Mouse (Mus musculus): ENCODE measurements around the gene Apaf1. TPM values are rescaled to one million over a fixed set of nuclear protein-coding genes. Genes with fewer than 3 reads are reported as not detected.

Apaf1 gene
- polyA plus RNA-seq, 1 experiment from 2014 or later: 29.1 TPM

- 91% methylated on average over 6 of the region's 6 CpGs for WGBS
- Histone ChIP-seq H3K4me2 (ENCODE audit: low read depth, severe bottlenecking) (no peak overlapping the region), H3K27me3 (ENCODE audit: control insufficient read depth, insufficient read depth, low read length) (no peaks in the 10 kb centered on the region), H3K9me3 (ENCODE audit: control insufficient read depth, low read length) (no peaks in the 10 kb centered on the region), H3K4me3 (ENCODE audit: low read depth, low read length) (no peak overlapping the region), H3K4me1 (ENCODE audit: control insufficient read depth, insufficient read depth, low read length) (no peaks in the 10 kb centered on the region), H3K27ac (replicated peaks; ENCODE audit: low read depth, low read length) (no peak overlapping the region), H3K36me3 (ENCODE audit: control insufficient read depth, insufficient read depth, low read length) (0 out of 2 replicates have a peak, but pooled peaks cover 2% of the 10 kb centered on the region), H3K9ac (ENCODE audit: low read length) (no peak overlapping the region)
- no peak for DNase-seq (ENCODE audit: low spot score)
- ATAC-seq (ENCODE audit: insufficient number of reproducible peaks, low FRiP score, low TSS enrichment, low read depth): no peak
Observed at GRCm38 (mm10) chr10:90990340-90990739, 92.2 kb downstream of the Apaf1 start.

GRCm38 (mm10) chr10:90983046-90983445 is 99.5 kb downstream of the Apaf1 start:
- no peak for ATAC-seq (ENCODE audit: insufficient number of reproducible peaks, low FRiP score, low TSS enrichment, low read depth)
- WGBS: 90% methylated on average over 8 of the region's 8 CpGs
- H3K9me3 ChIP-seq (ENCODE audit: control insufficient read depth, low read length): no peaks in the 10 kb centered on the region
- 0 out of 2 replicates have a peak, but pooled peaks cover 2% of the 10 kb centered on the region for H3K36me3 ChIP-seq (ENCODE audit: control insufficient read depth, insufficient read depth, low read length)
- H3K27me3 ChIP-seq (ENCODE audit: control insufficient read depth, insufficient read depth, low read length): no peaks in the 10 kb centered on the region
- H3K4me3 ChIP-seq (ENCODE audit: low read depth, low read length): no peak overlapping the region
- H3K4me2 ChIP-seq (ENCODE audit: low read depth, severe bottlenecking): no peak overlapping the region
- H3K4me1 ChIP-seq (ENCODE audit: control insufficient read depth, insufficient read depth, low read length): no peaks in the 10 kb centered on the region
- no peak for DNase-seq (ENCODE audit: low spot score)
- H3K9ac ChIP-seq (ENCODE audit: low read length): no peak overlapping the region
- H3K27ac ChIP-seq (replicated peaks; ENCODE audit: low read depth, low read length): no peak overlapping the region

GRCm38 (mm10) chr10:90981811-90982210 is 100.8 kb downstream of the Apaf1 start:
- Histone ChIP-seq H3K9ac (ENCODE audit: low read length) (no peak overlapping the region), H3K4me2 (ENCODE audit: low read depth, severe bottlenecking) (no peak overlapping the region), H3K36me3 (ENCODE audit: control insufficient read depth, insufficient read depth, low read length) (0 out of 2 replicates have a peak, but pooled peaks cover 2% of the 10 kb centered on the region), H3K4me3 (ENCODE audit: low read depth, low read length) (no peak overlapping the region), H3K9me3 (ENCODE audit: control insufficient read depth, low read length) (no peaks in the 10 kb centered on the region), H3K27ac (replicated peaks; ENCODE audit: low read depth, low read length) (no peak overlapping the region), H3K27me3 (ENCODE audit: control insufficient read depth, insufficient read depth, low read length) (no peaks in the 10 kb centered on the region), H3K4me1 (ENCODE audit: control insufficient read depth, insufficient read depth, low read length) (no peaks in the 10 kb centered on the region)
- DNase-seq (ENCODE audit: low spot score) (no peak), ATAC-seq (ENCODE audit: insufficient number of reproducible peaks, low FRiP score, low TSS enrichment, low read depth) (no peak)
- WGBS: 90% methylated on average over 4 of the region's 4 CpGs

GRCm38 (mm10) chr10:90974491-90974890 is 108.1 kb downstream of the Apaf1 start:
- ATAC-seq (ENCODE audit: insufficient number of reproducible peaks, low FRiP score, low TSS enrichment, low read depth): no peak

GRCm38 (mm10) chr10:90974084-90974483 is 108.5 kb downstream of the Apaf1 start:
- ATAC-seq (ENCODE audit: insufficient number of reproducible peaks, low FRiP score, low TSS enrichment, low read depth) (no peak), DNase-seq (ENCODE audit: low spot score) (no peak)
- Histone ChIP-seq H3K4me3 (ENCODE audit: low read depth, low read length) (no peak overlapping the region), H3K36me3 (ENCODE audit: control insufficient read depth, insufficient read depth, low read length) (no peaks in the 10 kb centered on the region), H3K4me1 (ENCODE audit: control insufficient read depth, insufficient read depth, low read length) (0 out of 2 replicates have a peak, but pooled peaks cover 2% of the 10 kb centered on the region), H3K27ac (replicated peaks; ENCODE audit: low read depth, low read length) (no peak overlapping the region), H3K27me3 (ENCODE audit: control insufficient read depth, insufficient read depth, low read length) (peaks cover 7% of the 10 kb centered on the region; the same call in 1 of the 2 replicates), H3K4me2 (ENCODE audit: low read depth, severe bottlenecking) (no peak overlapping the region), H3K9me3 (ENCODE audit: control insufficient read depth, low read length) (no peaks in the 10 kb centered on the region), H3K9ac (ENCODE audit: low read length) (no peak overlapping the region)
- WGBS: 74% methylated on average over 2 of the region's 2 CpGs

More at GRCm38 (mm10) chr10:90974491-90974890, 108.1 kb downstream of the Apaf1 start:
- Histone ChIP-seq H3K9ac (ENCODE audit: low read length) (no peak overlapping the region), H3K9me3 (ENCODE audit: control insufficient read depth, low read length) (no peaks in the 10 kb centered on the region), H3K27me3 (ENCODE audit: control insufficient read depth, insufficient read depth, low read length) (peaks cover 3% of the 10 kb centered on the region; the same call in 1 of the 2 replicates), H3K36me3 (ENCODE audit: control insufficient read depth, insufficient read depth, low read length) (no peaks in the 10 kb centered on the region), H3K4me1 (ENCODE audit: control insufficient read depth, insufficient read depth, low read length) (0 out of 2 replicates have a peak, but pooled peaks cover under 1% of the 10 kb centered on the region), H3K4me3 (ENCODE audit: low read depth, low read length) (no peak overlapping the region), H3K4me2 (ENCODE audit: low read depth, severe bottlenecking) (no peak overlapping the region), H3K27ac (replicated peaks; ENCODE audit: low read depth, low read length) (no peak overlapping the region)
- DNase-seq (ENCODE audit: low spot score): no peak
- 85% methylated on average over 6 of the region's 6 CpGs for WGBS

GRCm38 (mm10) chr10:90970560-90970959 is 112.0 kb downstream of the Apaf1 start:
- H3K4me1 ChIP-seq (ENCODE audit: control insufficient read depth, insufficient read depth, low read length): 0 out of 2 replicates have a peak, but pooled peaks cover 2% of the 10 kb centered on the region
- DNase-seq (ENCODE audit: low spot score) (peak; percentile 38), ATAC-seq (ENCODE audit: insufficient number of reproducible peaks, low FRiP score, low TSS enrichment, low read depth) (no peak)
- peaks cover 18% of the 10 kb centered on the region; the same call in 1 of the 2 replicates for H3K27me3 ChIP-seq (ENCODE audit: control insufficient read depth, insufficient read depth, low read length)
- H3K36me3 ChIP-seq (ENCODE audit: control insufficient read depth, insufficient read depth, low read length): no peaks in the 10 kb centered on the region
- no peak overlapping the region for H3K9ac ChIP-seq (ENCODE audit: low read length)
- no peak overlapping the region for H3K4me3 ChIP-seq (ENCODE audit: low read depth, low read length)
- no peak overlapping the region for H3K4me2 ChIP-seq (ENCODE audit: low read depth, severe bottlenecking)
- no peak overlapping the region for H3K27ac ChIP-seq (replicated peaks; ENCODE audit: low read depth, low read length)
- no peaks in the 10 kb centered on the region for H3K9me3 ChIP-seq (ENCODE audit: control insufficient read depth, low read length)
- WGBS: 33% methylated on average over 4 of the region's 4 CpGs

- 0 out of 2 replicates have a peak, but pooled peaks have one; percentile 17 for ATAC-seq (ENCODE audit: insufficient number of reproducible peaks, low FRiP score, low TSS enrichment, low read depth)
- 2% methylated on average over 72 of the region's 72 CpGs for WGBS
Observed at GRCm38 (mm10) chr10:90969355-90970174, 113.0 kb downstream of the Apaf1 start.

GRCm38 (mm10) chr10:90968247-90968646 is 114.3 kb downstream of the Apaf1 start:
- DNase-seq (ENCODE audit: low spot score): no peak
- H3K27ac ChIP-seq (replicated peaks; ENCODE audit: low read depth, low read length): no peak overlapping the region
- H3K27me3 ChIP-seq (ENCODE audit: control insufficient read depth, insufficient read depth, low read length): peaks cover 18% of the 10 kb centered on the region; the same call in 1 of the 2 replicates
- no peak overlapping the region for H3K9ac ChIP-seq (ENCODE audit: low read length)
- 89% methylated on average over 10 of the region's 10 CpGs for WGBS
- no peaks in the 10 kb centered on the region for H3K36me3 ChIP-seq (ENCODE audit: control insufficient read depth, insufficient read depth, low read length)
- no peak overlapping the region for H3K4me3 ChIP-seq (ENCODE audit: low read depth, low read length)
- no peaks in the 10 kb centered on the region for H3K9me3 ChIP-seq (ENCODE audit: control insufficient read depth, low read length)
- no peak overlapping the region for H3K4me2 ChIP-seq (ENCODE audit: low read depth, severe bottlenecking)
- 0 out of 2 replicates have a peak, but pooled peaks cover 2% of the 10 kb centered on the region for H3K4me1 ChIP-seq (ENCODE audit: control insufficient read depth, insufficient read depth, low read length)
- no peak for ATAC-seq (ENCODE audit: insufficient number of reproducible peaks, low FRiP score, low TSS enrichment, low read depth)

More at GRCm38 (mm10) chr10:90969355-90970174, 113.0 kb downstream of the Apaf1 start:
- H3K4me3 ChIP-seq (ENCODE audit: low read depth, low read length): peak overlapping the region; percentile 38
- peaks cover 18% of the 10 kb centered on the region; the same call in 1 of the 2 replicates for H3K27me3 ChIP-seq (ENCODE audit: control insufficient read depth, insufficient read depth, low read length)
- H3K4me2 ChIP-seq (ENCODE audit: low read depth, severe bottlenecking): peak overlapping the region; percentile 92
- no peaks in the 10 kb centered on the region for H3K9me3 ChIP-seq (ENCODE audit: control insufficient read depth, low read length)
- no peaks in the 10 kb centered on the region for H3K36me3 ChIP-seq (ENCODE audit: control insufficient read depth, insufficient read depth, low read length)
- peak overlapping the region; percentile 43; the same call in 1 of the 2 replicates for H3K9ac ChIP-seq (ENCODE audit: low read length)
- H3K27ac ChIP-seq (replicated peaks; ENCODE audit: low read depth, low read length): no peak overlapping the region
- H3K4me1 ChIP-seq (ENCODE audit: control insufficient read depth, insufficient read depth, low read length): 0 out of 2 replicates have a peak, but pooled peaks cover 2% of the 10 kb centered on the region
- DNase-seq (ENCODE audit: low spot score): peak; percentile 61

All from limb, embryonic 11.5 days (tissue).